Mouse (Mus musculus) liver, embryonic 15.5 days (tissue): ENCODE measurements around the gene Dpp6. TPM values are rescaled to one million over a fixed set of nuclear protein-coding genes. Genes with fewer than 3 reads are reported as not detected.

Experiments
- ATAC-seq: fragments of 200-750 bp; cut with Nextera tagmentation; 2 replicates; pipeline ENCODE4 v1.8.0; 2017; ENCODE audit warnings: moderate number of reproducible peaks, mild to moderate bottlenecking, moderate library complexity; ENCODE audit not compliant: insufficient read depth
- H3K27ac ChIP-seq: fragments of 300-500 bp; sonication (generic); replicated peaks from 2 replicates; pipeline ENCODE4 v1.5.1; 2015; ENCODE audit warnings: mild to moderate bottlenecking, inconsistent platforms
- H3K27me3 ChIP-seq: fragments of 300-500 bp; sonication (generic); 2 replicates; pipeline ENCODE4 v1.6.1; 2015; ENCODE audit warnings: mild to moderate bottlenecking, inconsistent platforms
- H3K36me3 ChIP-seq: fragments of 300-500 bp; sonication (generic); replicated peaks from 2 replicates; pipeline ENCODE4 v1.6.1; 2015; ENCODE audit warnings: moderate library complexity, mild to moderate bottlenecking, inconsistent platforms
- H3K4me1 ChIP-seq: fragments of 300-500 bp; sonication (generic); replicated peaks from 2 replicates; pipeline ENCODE4 v1.6.1; 2015; ENCODE audit warnings: inconsistent platforms
- H3K4me2 ChIP-seq: fragments of 300-500 bp; sonication (generic); 2 replicates; pipeline ENCODE4 v1.6.1; 2015; ENCODE audit warnings: moderate library complexity, mild to moderate bottlenecking, inconsistent platforms
- H3K4me3 ChIP-seq: fragments of 300-500 bp; sonication (generic); replicated peaks from 2 replicates; pipeline ENCODE4 v1.5.1; 2015; ENCODE audit warnings: mild to moderate bottlenecking, inconsistent platforms
- H3K9ac ChIP-seq: fragments of 300-500 bp; sonication (generic); 2 replicates; pipeline ENCODE4 v1.6.1; 2015; ENCODE audit warnings: moderate library complexity, mild to moderate bottlenecking, inconsistent platforms
- H3K9me3 ChIP-seq: fragments of 300-500 bp; sonication (generic); replicated peaks from 2 replicates; pipeline ENCODE4 v1.6.1; 2016; ENCODE audit warnings: inconsistent platforms
- WGBS: fragments of 180-500 bp; shearing (Covaris S2); methylation state at CpG from one replicate; pipeline ENCODE4 v1.1.7; 2015; ENCODE audit warnings: mixed read lengths; ENCODE audit not compliant: insufficient replicate concordance; 5-methylcytosine and 5-hydroxymethylcytosine counted together
- polyA plus RNA-seq: library from polyadenylated mRNA; unstranded; fragments of >200 nt; fragmentation: Nextera tagmentation; extraction: Ambion mirVana; gene quantifications from 2 replicates; pipeline ENCODE4 v1.2.1, GENCODE M21; 2015

Dpp6 gene
- polyA plus RNA-seq, 1 experiment from 2014 or later = 0.15 TPM

- H3K9ac ChIP-seq = no peak overlapping the region
- no peak overlapping the region for H3K4me2 ChIP-seq
- no peak overlapping the region for H3K4me3 ChIP-seq
- no peak overlapping the region for H3K27ac ChIP-seq
- ATAC-seq = no peak
- 47% methylated on average over 6 of the region's 6 CpGs for WGBS
- no peaks in the 10 kb centered on the region for H3K36me3 ChIP-seq
- H3K27me3 ChIP-seq = no peaks in the 10 kb centered on the region
- H3K4me1 ChIP-seq = no peaks in the 10 kb centered on the region
- no peaks in the 10 kb centered on the region for H3K9me3 ChIP-seq
These were observed 153.1 kb downstream of the Dpp6 start for GRCm38 (mm10) chr5:26969941-26970590.

DNA sequence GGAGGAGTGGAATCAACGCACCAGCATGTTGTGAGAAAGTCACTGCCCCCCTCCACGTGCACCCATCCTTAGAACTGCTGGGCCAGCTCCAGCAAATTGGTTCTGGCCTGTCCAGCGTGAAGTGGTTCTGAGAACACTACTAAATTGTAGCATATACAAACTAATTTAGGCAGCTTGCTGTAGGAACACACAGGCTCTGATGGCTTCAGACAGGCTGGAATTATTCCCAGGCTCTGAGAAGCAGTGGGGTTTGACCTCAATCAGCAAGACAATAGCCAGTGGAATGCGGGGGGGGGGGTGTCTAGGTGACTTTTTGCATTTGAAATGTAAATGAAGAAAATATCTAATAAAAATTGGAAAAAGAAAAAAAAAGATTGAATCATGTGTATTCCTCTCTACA is 156.2 kb downstream of the Dpp6 start:
- H3K9me3 ChIP-seq = no peaks in the 10 kb centered on the region
- no peak overlapping the region for H3K27ac ChIP-seq
- no peaks in the 10 kb centered on the region for H3K4me1 ChIP-seq
- no peak for ATAC-seq
- H3K9ac ChIP-seq = no peak overlapping the region
- H3K4me3 ChIP-seq = no peak overlapping the region
- H3K4me2 ChIP-seq = no peak overlapping the region
- H3K36me3 ChIP-seq = no peaks in the 10 kb centered on the region
- no peaks in the 10 kb centered on the region for H3K27me3 ChIP-seq
- WGBS = 41% methylated on average over 4 of the region's 4 CpGs

- no peaks in the 10 kb centered on the region for H3K36me3 ChIP-seq
- no peaks in the 10 kb centered on the region for H3K4me1 ChIP-seq
- 68% methylated on average over 1 of the region's 1 CpGs for WGBS
- no peak overlapping the region for H3K9ac ChIP-seq
- no peak overlapping the region for H3K4me2 ChIP-seq
- ATAC-seq = no peak
- H3K4me3 ChIP-seq = no peak overlapping the region
- no peak overlapping the region for H3K27ac ChIP-seq
- no peaks in the 10 kb centered on the region for H3K9me3 ChIP-seq
- no peaks in the 10 kb centered on the region for H3K27me3 ChIP-seq
These were observed 162.3 kb downstream of the Dpp6 start for GRCm38 (mm10) chr5:26979348-26979747.

DNA sequence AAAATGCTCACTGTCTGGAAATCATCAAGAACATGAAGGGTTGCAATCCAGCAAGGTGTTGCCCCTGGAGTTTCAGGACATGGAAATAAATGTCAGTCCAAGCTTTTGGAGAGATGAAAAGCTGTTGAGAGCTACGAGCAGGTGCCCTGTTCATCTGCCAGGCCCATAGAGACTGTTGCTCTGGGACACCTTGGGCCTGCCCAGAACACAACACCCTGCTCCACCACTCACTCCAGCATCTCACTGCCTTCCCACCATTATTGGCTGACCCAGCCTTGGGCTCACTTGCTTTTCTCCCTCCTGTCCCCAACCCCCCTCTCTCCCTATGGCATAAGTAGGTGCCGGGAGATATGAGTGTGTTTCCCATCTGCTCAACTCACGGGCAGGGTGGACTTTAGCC is 162.8 kb downstream of the Dpp6 start:
- H3K9ac ChIP-seq = no peak overlapping the region
- no peaks in the 10 kb centered on the region for H3K36me3 ChIP-seq
- WGBS = 60% methylated on average over 3 of the region's 3 CpGs
- H3K27ac ChIP-seq = no peak overlapping the region
- H3K4me2 ChIP-seq = no peak overlapping the region
- no peaks in the 10 kb centered on the region for H3K9me3 ChIP-seq
- H3K27me3 ChIP-seq = no peaks in the 10 kb centered on the region
- H3K4me1 ChIP-seq = no peaks in the 10 kb centered on the region
- no peak overlapping the region for H3K4me3 ChIP-seq
- ATAC-seq = no peak

GRCm38 (mm10) chr5:26985114-26985513 is 168.1 kb downstream of the Dpp6 start:
- no peak overlapping the region for H3K4me2 ChIP-seq
- no peaks in the 10 kb centered on the region for H3K36me3 ChIP-seq
- H3K4me3 ChIP-seq = no peak overlapping the region
- ATAC-seq = no peak
- 12% methylated on average over 1 of the region's 1 CpGs for WGBS
- H3K27me3 ChIP-seq = no peaks in the 10 kb centered on the region
- no peaks in the 10 kb centered on the region for H3K9me3 ChIP-seq
- no peaks in the 10 kb centered on the region for H3K4me1 ChIP-seq
- H3K27ac ChIP-seq = no peak overlapping the region
- no peak overlapping the region for H3K9ac ChIP-seq

GRCm38 (mm10) chr5:26991587-26991986 is 174.6 kb downstream of the Dpp6 start:
- Histone ChIP-seq H3K36me3 (no peaks in the 10 kb centered on the region), H3K4me3 (no peak overlapping the region), H3K4me2 (no peak overlapping the region), H3K9ac (no peak overlapping the region), H3K27me3 (no peaks in the 10 kb centered on the region), H3K4me1 (no peaks in the 10 kb centered on the region), H3K27ac (no peak overlapping the region), H3K9me3 (no peaks in the 10 kb centered on the region)
- ATAC-seq = no peak
- 30% methylated on average over 2 of the region's 2 CpGs for WGBS

- no peaks in the 10 kb centered on the region for H3K36me3 ChIP-seq
- H3K9ac ChIP-seq = no peak overlapping the region
- H3K4me3 ChIP-seq = no peak overlapping the region
- no peaks in the 10 kb centered on the region for H3K9me3 ChIP-seq
- ATAC-seq = no peak
- no peaks in the 10 kb centered on the region for H3K4me1 ChIP-seq
- 66% methylated on average over 7 of the region's 7 CpGs for WGBS
- H3K27ac ChIP-seq = no peak overlapping the region
- no peaks in the 10 kb centered on the region for H3K27me3 ChIP-seq
- H3K4me2 ChIP-seq = no peak overlapping the region
These were observed 186.5 kb downstream of the Dpp6 start for GRCm38 (mm10) chr5:27003537-27003936.

DNA sequence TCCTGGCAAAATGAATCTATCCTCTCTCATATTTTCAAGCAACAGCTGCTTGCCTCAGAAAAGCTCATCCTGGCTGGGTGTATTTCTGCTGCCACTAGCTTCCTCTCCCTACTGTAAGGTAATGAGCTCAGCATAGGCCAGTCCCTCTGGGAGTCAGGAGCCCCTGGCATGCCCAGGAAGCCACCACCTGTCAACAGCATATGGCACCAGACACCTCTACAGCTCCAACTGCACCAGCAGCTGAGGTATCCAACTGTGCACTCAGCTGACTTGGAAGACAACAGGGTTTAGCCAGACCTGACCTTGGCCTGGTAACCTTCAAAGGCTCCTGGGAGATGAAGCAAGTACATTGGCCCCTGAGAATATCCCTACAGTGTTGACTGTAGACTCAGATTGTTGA is 192.2 kb downstream of the Dpp6 start:
- Histone ChIP-seq H3K9ac (no peak overlapping the region), H3K4me2 (no peak overlapping the region), H3K4me3 (no peak overlapping the region), H3K27me3 (no peaks in the 10 kb centered on the region), H3K9me3 (no peaks in the 10 kb centered on the region), H3K27ac (no peak overlapping the region), H3K4me1 (no peaks in the 10 kb centered on the region), H3K36me3 (no peaks in the 10 kb centered on the region)
- no peak for ATAC-seq

GRCm38 (mm10) chr5:27010582-27010981 is 193.6 kb downstream of the Dpp6 start:
- no peak for ATAC-seq
- H3K4me3 ChIP-seq = no peak overlapping the region
- H3K4me1 ChIP-seq = no peaks in the 10 kb centered on the region
- 71% methylated on average over 5 of the region's 5 CpGs for WGBS
- no peaks in the 10 kb centered on the region for H3K9me3 ChIP-seq
- H3K9ac ChIP-seq = no peak overlapping the region
- no peaks in the 10 kb centered on the region for H3K27me3 ChIP-seq
- H3K36me3 ChIP-seq = no peaks in the 10 kb centered on the region
- H3K4me2 ChIP-seq = no peak overlapping the region
- H3K27ac ChIP-seq = no peak overlapping the region

- 40% methylated on average over 3 of the region's 3 CpGs for WGBS
- no peaks in the 10 kb centered on the region for H3K4me1 ChIP-seq
- no peak overlapping the region for H3K4me2 ChIP-seq
- H3K9me3 ChIP-seq = no peaks in the 10 kb centered on the region
- H3K4me3 ChIP-seq = no peak overlapping the region
- no peak overlapping the region for H3K9ac ChIP-seq
- no peaks in the 10 kb centered on the region for H3K27me3 ChIP-seq
- no peak for ATAC-seq
- H3K36me3 ChIP-seq = no peaks in the 10 kb centered on the region
- no peak overlapping the region for H3K27ac ChIP-seq
These were observed 201.4 kb downstream of the Dpp6 start for GRCm38 (mm10) chr5:27018314-27018956.

- Histone ChIP-seq H3K4me3 (no peak overlapping the region), H3K27ac (no peak overlapping the region), H3K36me3 (no peaks in the 10 kb centered on the region), H3K27me3 (no peaks in the 10 kb centered on the region), H3K4me1 (no peaks in the 10 kb centered on the region), H3K4me2 (no peak overlapping the region), H3K9me3 (no peaks in the 10 kb centered on the region), H3K9ac (no peak overlapping the region)
- no peak for ATAC-seq
- WGBS = 43% methylated on average over 1 of the region's 1 CpGs
These were observed 211.6 kb downstream of the Dpp6 start for GRCm38 (mm10) chr5:27028611-27029010.

DNA sequence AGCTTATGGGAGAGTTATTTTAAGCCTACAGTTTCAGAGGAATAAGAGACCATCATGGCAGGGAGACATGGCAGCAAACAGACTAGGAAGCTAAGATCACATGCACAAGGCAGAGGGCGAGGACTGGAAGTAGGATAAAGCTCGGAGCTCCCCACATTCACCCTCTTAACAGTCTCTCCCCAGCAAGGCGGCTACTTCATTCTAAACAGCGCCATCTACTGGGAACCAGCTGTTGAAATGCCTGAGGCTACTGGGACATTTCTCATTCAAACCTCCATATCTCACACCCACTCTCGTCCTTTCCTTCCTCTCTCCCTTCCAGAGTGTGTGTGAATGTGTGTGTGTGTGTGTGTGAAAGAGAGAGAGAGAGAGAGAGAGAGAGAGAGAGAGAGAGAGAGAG is 212.8 kb downstream of the Dpp6 start:
- 6% methylated on average over 5 of the region's 5 CpGs for WGBS
- Histone ChIP-seq H3K36me3 (no peaks in the 10 kb centered on the region), H3K9ac (no peak overlapping the region), H3K27me3 (no peaks in the 10 kb centered on the region), H3K9me3 (no peaks in the 10 kb centered on the region), H3K27ac (no peak overlapping the region), H3K4me2 (no peak overlapping the region), H3K4me1 (no peaks in the 10 kb centered on the region), H3K4me3 (no peak overlapping the region)
- no peak for ATAC-seq
